Mouse (Mus musculus) kidney, adult 2 months (tissue): ENCODE results near the gene Tcn2.

ENCODE experiments used
- CTCF ChIP-seq: fragments of 200-500 bp; conservative IDR thresholded peaks from 2 replicates; pipeline ENCODE4 v1.5.1; 2011; ENCODE audit warnings: low read depth, mild to moderate bottlenecking, control low read depth, low read length, moderate library complexity, mixed read lengths; ENCODE audit not compliant: insufficient read depth, insufficient read length
- POLR2A ChIP-seq: fragments of 200-500 bp; IDR thresholded peaks from one replicate; pipeline ENCODE4 v1.6.1; 2011; ENCODE audit warnings: low read depth, low read length, control low read depth

GRCm38 (mm10) chr11:3930931-3931330, 1.0 kb downstream of the Tcn2 start:
- TF ChIP-seq CTCF (no peak), POLR2A (no peak)
